Mouse (Mus musculus): ENCODE data around the gene Zfp768.

GRCm38 (mm10) chr7:127366249-127366648 lies 20.9 kb upstream of the Zfp768 start:
- TF ChIP-seq CTCF (IDR thresholded peaks at IDR 0.05; ENCODE audit: low read depth, low read length) (no peak), POLR2AphosphoS5 (IDR thresholded peaks at IDR 0.05; ENCODE audit: insufficient replicate concordance, low read depth, low read length) (no peak), GATA2 (IDR thresholded peaks at IDR 0.05; ENCODE audit: borderline replicate concordance, low read depth, low read length) (no peak), GATA1 (IDR thresholded peaks at IDR 0.05; ENCODE audit: borderline replicate concordance, low read length) (no peak)
